ENCODE assay signal across 7 mouse cellular contexts in genomic region chr2:167063906-167064496, GRCm38 (mm10). TPM values are rescaled to one million over a fixed set of nuclear protein-coding genes. Genes with fewer than 3 reads are reported as not detected.
DNase-seq lines count a peak whose midpoint lies in the region; ATAC-seq lines count a peak whose summit lies in the region.

No protein-coding gene starts in this region.

- peaks cover 37% of the 10 kb centered on the region for H3K4me1 ChIP-seq in embryonic facial prominence, embryonic 13.5 days
- peaks cover 20% of the 10 kb centered on the region for H3K4me1 ChIP-seq in limb, embryonic 11.5 days (ENCODE audit: control insufficient read depth, insufficient read depth, low read length)
- H3K4me1 ChIP-seq in stomach, embryonic 15.5 days = peaks cover 30% of the 10 kb centered on the region

- H3K4me2 ChIP-seq in embryonic facial prominence, embryonic 13.5 days = peak overlapping the region; percentile 72
- peak overlapping the region; percentile 60 for H3K4me2 ChIP-seq in limb, embryonic 11.5 days (ENCODE audit: low read depth, severe bottlenecking)
- H3K4me2 ChIP-seq in stomach, embryonic 15.5 days = peak overlapping the region; percentile 62

- DNase-seq in retina, embryonic 14.5 days (ENCODE audit: low spot score) = peak; percentile 62
- no peak for DNase-seq in retina, postnatal 1 day
- no peak for DNase-seq in limb, embryonic 11.5 days (ENCODE audit: low spot score)
- DNase-seq in frontal cortex, postnatal 25 days (ENCODE audit: low spot score in 2 of 2) = no peak
- no peak for DNase-seq in right cerebral cortex, adult 2 months (ENCODE audit: low spot score in 2 of 2)

- peak overlapping the region; percentile 91 for H3K9ac ChIP-seq in embryonic facial prominence, embryonic 13.5 days
- H3K9ac ChIP-seq in limb, embryonic 11.5 days (ENCODE audit: low read length) = peak overlapping the region; percentile 88
- H3K9ac ChIP-seq in stomach, embryonic 15.5 days = peak overlapping the region; percentile 57

- peak overlapping the region; percentile 80 for H3K4me3 ChIP-seq in embryonic facial prominence, embryonic 13.5 days
- peak overlapping the region; percentile 62 for H3K4me3 ChIP-seq in limb, embryonic 11.5 days (ENCODE audit: low read depth, low read length)
- H3K4me3 ChIP-seq in stomach, embryonic 15.5 days (replicated peaks) = peak overlapping the region; percentile 78

- under 1% methylated on average over 7 of the region's 7 CpGs for WGBS in embryonic facial prominence, embryonic 13.5 days
- WGBS in limb, embryonic 11.5 days = under 1% methylated on average over 7 of the region's 7 CpGs
- WGBS in stomach, embryonic 15.5 days = 1% methylated on average over 7 of the region's 7 CpGs

- no peak for ATAC-seq in embryonic facial prominence, embryonic 13.5 days (ENCODE audit: insufficient number of reproducible peaks, insufficient read depth, low FRiP score, low TSS enrichment, low read depth)
- no peak for ATAC-seq in limb, embryonic 11.5 days (ENCODE audit: insufficient number of reproducible peaks, low FRiP score, low TSS enrichment, low read depth)
- ATAC-seq in stomach, embryonic 15.5 days (ENCODE audit: insufficient read depth, low FRiP score, low read depth) = no peak

- H3K36me3 ChIP-seq in embryonic facial prominence, embryonic 13.5 days = peaks cover 29% of the 10 kb centered on the region
- H3K36me3 ChIP-seq in limb, embryonic 11.5 days (ENCODE audit: control insufficient read depth, insufficient read depth, low read length) = peaks cover 16% of the 10 kb centered on the region
- peaks cover 17% of the 10 kb centered on the region for H3K36me3 ChIP-seq in stomach, embryonic 15.5 days

- peak overlapping the region; percentile 90 for H3K27ac ChIP-seq in embryonic facial prominence, embryonic 13.5 days
- peak overlapping the region; percentile 75 for H3K27ac ChIP-seq in limb, embryonic 11.5 days (replicated peaks; ENCODE audit: low read depth, low read length)
- H3K27ac ChIP-seq in stomach, embryonic 15.5 days = peak overlapping the region; percentile 95

- no peaks in the 10 kb centered on the region for H3K9me3 ChIP-seq in embryonic facial prominence, embryonic 13.5 days
- no peaks in the 10 kb centered on the region for H3K9me3 ChIP-seq in limb, embryonic 11.5 days (ENCODE audit: control insufficient read depth, low read length)
- H3K9me3 ChIP-seq in stomach, embryonic 15.5 days = no peaks in the 10 kb centered on the region

- H3K27me3 ChIP-seq in embryonic facial prominence, embryonic 13.5 days = no peaks in the 10 kb centered on the region
- H3K27me3 ChIP-seq in limb, embryonic 11.5 days (ENCODE audit: control insufficient read depth, insufficient read depth, low read length) = no peaks in the 10 kb centered on the region
- no peaks in the 10 kb centered on the region for H3K27me3 ChIP-seq in stomach, embryonic 15.5 days (replicated peaks)

RNA-seq across cellular contexts. Expression of gene Znfx1, which starts 1.2 kb away (rescaled TPM):
- 5.5 and 7.7 TPM in 2 replicates for polyA plus RNA-seq in embryonic facial prominence, embryonic 13.5 days (2015; fragmentation: Nextera tagmentation; extraction: Ambion mirVana)
- 4.7 and 5.6 TPM in 2 replicates for polyA plus RNA-seq in limb, embryonic 11.5 days (2014; fragmentation: Nextera tagmentation; extraction: Ambion mirVana)
- 7.9 TPM in 2 replicates for polyA plus RNA-seq in stomach, embryonic 15.5 days (2015; fragmentation: Nextera tagmentation; extraction: Ambion mirVana)

RNA-seq across cellular contexts. Expression of gene Ddx27, which starts 49.0 kb away (rescaled TPM):
- polyA plus RNA-seq in embryonic facial prominence, embryonic 13.5 days (2015; fragmentation: Nextera tagmentation; extraction: Ambion mirVana) = 52.5 and 54.2 TPM in 2 replicates
- polyA plus RNA-seq in limb, embryonic 11.5 days (2014; fragmentation: Nextera tagmentation; extraction: Ambion mirVana) = 49.3 and 54.0 TPM in 2 replicates
- 47.4 and 50.4 TPM in 2 replicates for polyA plus RNA-seq in stomach, embryonic 15.5 days (2015; fragmentation: Nextera tagmentation; extraction: Ambion mirVana)
